Mouse (Mus musculus) cerebellum, adult 9-10 months (tissue): ENCODE data around the gene Dclk1.
"Not testable (repeated sequence)": the region's sequence is repeated elsewhere in the genome, so short reads cannot be mapped to it uniquely, and the experiment has no call there.

Source experiments
- DNase-seq: peaks from one replicate; pipeline ENCODE4 v3.0.0; 2022

The Dclk1 gene

GRCm38 (mm10) chr3:55241730-55242421 is at the start of gene Dclk1:
TSS of gene Dclk1 (plus strand) at chr3:55242364.
- no peak for DNase-seq

DNA sequence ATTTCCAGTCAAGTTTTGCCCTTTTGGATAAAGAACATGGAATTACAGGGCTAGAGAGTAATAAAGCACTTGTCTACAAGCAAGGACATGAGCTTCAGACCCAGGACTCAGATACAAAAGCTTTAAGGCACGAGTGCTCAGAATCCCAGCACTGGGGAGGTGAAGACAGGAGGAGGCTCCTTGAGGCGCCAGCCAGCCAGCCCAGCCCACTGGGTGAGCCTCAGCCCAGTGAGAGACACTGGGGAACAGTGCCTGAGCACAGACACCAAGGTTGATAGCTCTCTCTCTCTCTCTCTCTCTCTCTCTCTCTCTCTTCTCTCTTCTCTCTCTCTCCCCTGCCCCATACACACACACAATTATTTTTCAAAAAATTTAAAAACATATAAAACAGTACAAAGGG is 48.8 kb upstream of the Dclk1 start:
- DNase-seq, result no peak

- no peak for DNase-seq
Observed at GRCm38 (mm10) chr3:55194792-55195191, 47.4 kb upstream of the Dclk1 start.

DNA sequence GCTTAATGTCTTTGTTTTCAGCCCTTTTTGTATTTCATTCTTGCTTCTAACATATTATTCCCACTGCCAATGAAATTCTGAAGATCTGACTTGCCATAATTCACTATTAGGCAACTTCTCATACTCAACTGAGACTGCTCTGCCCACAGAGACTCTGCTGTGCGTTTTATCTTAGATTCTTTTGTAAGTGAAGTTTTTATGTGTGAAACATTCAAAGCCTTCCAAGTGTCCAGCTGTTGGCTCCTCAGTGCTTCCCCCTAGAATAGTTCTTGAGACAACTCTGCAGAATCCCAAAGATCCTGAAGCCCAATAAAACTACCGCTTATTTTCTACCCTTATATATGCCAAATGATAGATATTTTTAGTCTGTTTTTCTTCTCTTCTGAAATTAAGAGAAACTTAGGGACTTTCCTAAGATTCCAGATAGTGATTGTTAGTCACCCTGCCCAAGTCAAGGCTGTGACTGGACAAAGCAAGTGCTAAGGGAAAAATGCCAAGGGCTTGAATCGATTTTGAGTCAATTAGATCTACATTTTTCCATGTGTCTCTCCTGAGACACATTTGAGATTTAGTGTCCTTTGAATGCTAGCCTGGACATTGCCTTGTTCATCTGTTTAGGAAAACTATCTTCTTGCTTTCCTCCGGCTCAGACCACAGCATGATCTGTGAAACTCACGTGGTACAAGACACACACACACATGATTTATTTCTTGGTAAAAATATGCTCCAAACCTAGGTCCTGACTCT is 46.4 kb upstream of the Dclk1 start:
- DNase-seq, result no peak

GRCm38 (mm10) chr3:55196328-55196710 is 45.8 kb upstream of the Dclk1 start:
- no peak for DNase-seq

DNA sequence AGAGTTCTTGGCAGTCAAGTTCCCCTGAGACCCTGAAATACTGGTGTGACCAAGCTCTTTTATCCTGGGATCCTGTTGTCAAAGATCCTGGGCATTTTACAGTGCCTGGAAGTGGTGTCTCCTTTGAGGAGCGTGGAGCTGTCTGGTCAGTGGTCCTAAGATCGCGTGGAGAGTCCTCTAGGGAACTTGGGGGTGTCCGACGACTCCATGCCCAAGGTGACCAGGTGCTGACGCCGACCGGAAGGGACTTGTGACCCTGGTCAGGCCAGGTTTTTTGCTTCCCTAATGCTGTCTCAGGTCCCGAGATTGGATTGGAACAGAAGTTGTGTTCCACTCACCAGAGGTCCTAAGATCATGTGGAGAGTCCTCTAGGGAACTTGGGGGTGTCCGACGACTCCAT is 38.5 kb upstream of the Dclk1 start:
- not testable (repeated sequence) for DNase-seq

- no peak for DNase-seq
Observed at GRCm38 (mm10) chr3:55206413-55206812, 35.8 kb upstream of the Dclk1 start.

- DNase-seq, result no peak
Observed at GRCm38 (mm10) chr3:55207665-55208064, 34.5 kb upstream of the Dclk1 start.

DNA sequence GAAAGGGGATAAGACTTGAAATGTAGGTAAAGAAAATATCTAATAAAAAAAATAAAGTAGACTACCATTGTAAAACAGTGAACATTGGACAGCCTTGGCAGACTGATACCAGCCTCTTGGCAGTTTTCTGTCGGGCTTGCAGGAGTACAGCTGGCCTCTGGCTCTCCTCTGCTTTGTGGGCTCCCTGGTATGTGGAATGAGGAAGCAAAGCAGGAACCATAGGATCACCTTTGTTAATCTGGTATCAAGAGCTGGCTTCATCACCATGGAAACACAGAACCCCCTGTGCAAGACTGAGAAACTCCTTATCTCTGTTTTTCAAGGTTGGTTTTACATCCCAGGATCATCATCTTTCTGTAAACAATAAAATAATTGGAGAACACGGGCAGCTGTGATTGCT is 29.9 kb upstream of the Dclk1 start:
- DNase-seq, result no peak

- DNase-seq, result no peak
Observed at GRCm38 (mm10) chr3:55213785-55214184, 28.4 kb upstream of the Dclk1 start.

DNA sequence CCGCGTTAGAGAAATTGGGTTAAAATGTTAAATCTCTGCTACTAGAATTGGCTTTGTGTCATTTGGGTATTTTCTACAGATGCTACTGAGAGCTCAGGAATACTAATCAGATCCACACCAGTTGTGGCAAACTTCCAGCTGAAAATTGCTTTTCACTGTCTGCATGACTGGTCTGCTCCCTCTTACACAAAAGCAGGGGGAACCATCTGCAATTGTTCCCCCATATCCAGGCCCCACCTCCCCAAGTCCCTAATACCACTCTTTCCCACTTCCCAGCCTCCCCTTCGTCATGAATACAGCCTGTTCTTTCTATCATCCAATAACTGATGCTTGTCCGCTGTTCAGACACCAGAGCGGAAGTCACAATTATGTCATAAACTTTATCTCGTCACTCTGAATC is 27.8 kb upstream of the Dclk1 start:
- no peak for DNase-seq

GRCm38 (mm10) chr3:55222502-55222901 is 19.7 kb upstream of the Dclk1 start:
- DNase-seq, result no peak

DNA sequence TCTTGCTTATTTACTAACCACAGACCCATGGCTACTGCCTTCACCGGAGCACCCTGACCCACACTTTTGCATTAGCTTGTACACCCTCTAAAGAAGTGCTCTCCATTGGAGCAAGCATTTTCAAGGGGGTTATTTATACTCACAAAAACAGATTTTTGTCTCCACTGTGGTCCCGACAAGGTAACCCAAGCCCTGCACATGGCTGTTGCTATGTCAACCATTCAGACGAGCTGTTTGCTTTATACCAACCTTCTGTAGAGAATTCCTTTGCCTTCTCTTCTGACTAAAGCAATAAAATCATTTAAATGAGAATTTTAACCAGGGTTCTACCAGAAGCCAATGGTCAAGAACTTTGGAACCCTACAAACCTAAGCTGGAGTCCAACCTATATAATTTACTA is 18.3 kb upstream of the Dclk1 start:
- no peak for DNase-seq

- no peak for DNase-seq
Observed at GRCm38 (mm10) chr3:55226501-55227213, 15.5 kb upstream of the Dclk1 start.

DNA sequence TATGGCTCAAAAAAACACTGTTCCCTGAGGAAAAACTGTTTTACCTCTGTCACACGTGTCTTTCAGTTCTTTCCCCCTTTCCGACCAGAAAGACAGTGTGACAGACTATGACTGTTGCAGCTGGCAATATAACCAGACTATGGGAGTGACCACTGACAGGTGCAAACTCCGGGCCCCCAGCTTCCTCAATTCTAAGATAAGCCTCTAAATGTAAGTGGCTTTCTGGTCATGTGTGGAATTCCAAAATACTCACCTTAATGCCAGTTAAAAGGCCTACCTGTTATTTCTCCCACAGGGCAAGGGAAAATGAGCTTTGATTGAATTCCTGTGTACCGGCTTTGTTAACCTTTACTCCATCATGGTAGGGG is 15.0 kb upstream of the Dclk1 start:
- DNase-seq, result no peak

GRCm38 (mm10) chr3:55242422-55243055 is 375 bp downstream of the Dclk1 start:
- peak; percentile 9 for DNase-seq

GRCm38 (mm10) chr3:55243056-55243471 is 900 bp downstream of the Dclk1 start:
- no peak for DNase-seq

DNA sequence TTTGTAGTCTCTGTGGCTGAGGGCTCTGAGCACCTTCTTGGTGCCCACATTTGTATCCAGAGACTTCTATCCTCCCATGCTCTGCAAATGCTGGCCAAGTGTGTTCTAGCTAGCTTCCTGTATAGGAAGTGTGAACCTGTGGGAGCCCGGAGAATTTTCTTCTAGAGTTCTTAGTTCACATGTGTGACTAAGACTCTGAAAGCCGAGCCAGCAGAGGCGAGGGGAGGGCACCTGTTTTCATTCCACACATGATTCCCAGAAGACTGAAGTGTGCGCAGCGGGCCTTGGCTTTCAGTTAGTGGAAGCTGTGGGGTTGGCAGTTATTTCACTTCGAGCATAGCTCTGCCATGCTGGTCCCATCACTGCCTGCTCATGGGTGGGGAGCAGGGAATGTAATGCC is 1.9 kb downstream of the Dclk1 start:
- DNase-seq, result no peak

DNA sequence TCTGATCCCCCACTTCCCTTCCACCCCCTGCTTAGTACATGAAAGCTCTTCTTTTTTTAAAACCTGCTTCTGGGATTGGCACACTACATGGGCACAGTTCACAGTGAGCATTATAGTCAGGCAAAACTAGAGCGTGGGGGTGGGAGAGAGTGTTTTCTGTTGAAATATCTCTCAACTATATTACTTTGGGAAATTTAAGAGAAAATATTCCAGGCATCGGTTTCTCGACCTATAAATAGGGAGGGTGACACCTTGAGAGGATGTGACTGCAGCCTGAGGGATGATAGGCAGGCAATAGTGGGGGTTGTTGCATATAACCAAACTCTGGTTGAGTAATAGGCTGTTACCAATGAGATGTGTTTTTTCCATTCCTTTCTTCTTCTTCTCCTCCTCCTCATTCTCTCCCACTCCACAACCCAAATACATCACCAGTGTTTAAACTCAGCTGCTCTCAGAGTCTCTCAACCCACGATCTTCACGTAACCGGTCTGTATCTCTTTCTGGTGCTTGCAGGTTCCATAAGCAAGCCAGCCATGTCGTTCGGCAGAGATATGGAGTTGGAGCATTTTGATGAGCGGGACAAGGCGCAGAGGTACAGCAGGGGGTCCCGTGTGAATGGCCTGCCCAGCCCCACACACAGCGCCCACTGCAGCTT is 4.6 kb downstream of the Dclk1 start:
- DNase-seq, result no peak

DNA sequence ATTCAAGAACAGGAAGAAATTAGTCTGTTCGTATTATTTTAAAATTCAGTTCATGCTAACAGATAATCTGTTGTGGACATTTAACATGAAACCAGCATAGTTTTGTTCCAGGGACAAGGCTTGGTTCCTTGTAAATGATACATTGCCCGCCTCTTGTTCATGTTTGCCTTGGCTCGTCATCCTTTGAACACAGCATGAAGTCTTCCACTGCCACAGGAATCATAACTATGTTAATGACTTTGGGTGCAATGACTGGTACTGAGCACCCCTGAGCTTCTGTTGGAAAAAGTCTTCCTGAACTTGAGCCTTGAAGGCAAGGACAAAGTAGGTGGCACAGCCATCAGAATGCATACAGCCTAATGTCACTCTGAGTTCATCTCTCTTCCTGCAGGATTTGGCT is 5.9 kb downstream of the Dclk1 start:
- no peak for DNase-seq

GRCm38 (mm10) chr3:55248508-55248907 is 6.3 kb downstream of the Dclk1 start:
- DNase-seq, result peak; percentile 67

DNA sequence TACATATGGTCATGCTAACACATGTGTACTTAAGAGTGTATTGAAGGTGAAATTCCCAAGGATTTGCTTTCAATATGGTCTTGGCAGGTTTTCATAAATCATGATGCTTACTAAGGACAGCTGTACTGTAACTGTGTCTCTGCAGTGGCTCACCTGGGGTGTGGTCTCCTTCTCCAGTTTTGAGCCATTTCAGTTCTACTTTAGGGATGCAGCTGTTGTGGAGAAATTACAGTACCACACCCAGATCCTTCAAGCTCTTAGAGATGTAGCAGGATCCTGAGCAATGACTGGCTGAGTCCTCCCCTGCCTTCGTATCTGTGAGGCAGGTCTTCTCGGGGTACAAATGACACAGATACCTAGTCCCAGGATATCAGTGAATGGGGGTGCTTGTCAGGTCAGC is 8.5 kb downstream of the Dclk1 start:
- DNase-seq, result no peak

- no peak for DNase-seq
Observed at GRCm38 (mm10) chr3:55260139-55260538, 18.0 kb downstream of the Dclk1 start.
